Mouse (Mus musculus): ENCODE measurements around the gene Cox6b1.

The Cox6b1 gene

DNA sequence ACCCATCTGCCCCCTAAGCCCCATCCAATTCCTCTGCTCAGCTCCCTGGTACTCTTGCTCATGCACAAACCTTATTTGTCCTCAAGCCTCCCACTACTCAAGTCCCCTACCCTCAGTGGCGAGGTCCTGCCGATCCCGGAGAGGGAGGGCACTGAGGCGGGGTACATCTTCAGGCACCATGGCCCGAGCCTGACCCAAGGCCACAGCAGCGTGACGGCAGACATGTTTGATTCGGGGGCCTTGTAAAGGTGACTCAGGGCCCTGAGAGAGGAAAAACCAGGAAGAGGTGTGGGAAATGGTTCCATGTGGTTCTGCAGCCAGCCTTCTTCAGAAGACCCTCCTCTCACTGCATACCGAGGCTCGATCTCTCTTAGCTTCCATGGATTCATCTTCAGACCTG lies 41.6 kb downstream of the Cox6b1 start:
- DNase-seq = no peak

DNA sequence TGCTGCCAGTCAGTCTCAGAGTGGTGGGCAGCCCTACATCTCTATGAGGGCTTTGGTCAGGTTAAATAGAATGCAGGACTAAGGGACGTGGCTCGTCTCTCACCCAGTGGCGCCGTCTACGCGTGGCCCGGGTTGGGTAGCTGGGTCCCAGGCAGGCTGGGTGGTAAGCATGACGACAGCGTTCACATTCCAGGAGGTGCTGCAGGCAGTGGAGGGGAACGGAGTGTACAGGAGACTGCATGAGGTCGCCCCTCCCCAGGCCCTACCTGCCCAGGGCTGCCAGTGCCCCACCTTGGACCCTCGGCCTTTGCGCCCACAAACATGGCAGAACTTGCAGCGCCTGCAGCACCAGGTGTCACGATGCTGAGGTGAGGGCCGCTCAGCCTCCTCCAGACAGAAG lies 44.4 kb downstream of the Cox6b1 start:
- no peak for DNase-seq

DNA sequence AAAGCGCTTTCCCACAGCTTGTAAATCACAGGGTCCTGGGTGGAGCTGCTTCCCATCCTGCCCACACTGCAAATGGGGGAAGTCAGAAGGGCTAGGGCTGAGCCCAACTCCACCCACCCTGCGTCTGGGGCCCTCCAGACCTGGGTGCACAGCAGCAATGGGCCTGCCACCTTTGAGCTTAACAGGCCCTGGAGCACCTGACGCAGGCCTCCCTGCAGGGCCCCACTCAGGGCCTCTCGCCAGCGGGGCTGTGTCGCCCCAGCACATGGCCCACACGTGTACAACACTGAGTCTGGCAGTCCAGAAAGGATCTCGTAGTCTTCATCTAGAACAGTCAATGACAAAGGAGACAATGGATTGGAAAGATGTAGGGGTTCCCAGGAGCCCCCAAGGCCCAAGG lies 46.0 kb downstream of the Cox6b1 start:
- no peak for DNase-seq

DNA sequence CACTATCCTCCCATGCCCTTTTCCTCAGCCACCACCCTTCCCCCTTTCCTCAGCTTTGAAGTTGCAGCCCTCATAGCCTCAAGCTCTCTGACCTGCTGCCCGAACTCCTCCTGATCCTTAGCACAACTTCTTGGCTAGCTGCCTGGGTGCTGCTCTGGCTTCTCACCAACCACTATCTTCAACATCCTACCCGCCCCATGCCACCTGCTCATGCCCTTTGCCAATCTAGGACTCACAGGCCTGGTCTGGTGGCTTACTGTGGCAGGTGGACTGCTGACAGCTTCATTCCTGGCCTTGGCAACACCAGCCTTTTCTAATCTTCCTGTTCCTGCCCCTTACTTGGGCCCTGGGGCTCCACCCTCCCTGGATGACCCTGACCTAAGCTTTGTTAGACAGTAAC lies 53.0 kb downstream of the Cox6b1 start:
- no peak for DNase-seq

DNA sequence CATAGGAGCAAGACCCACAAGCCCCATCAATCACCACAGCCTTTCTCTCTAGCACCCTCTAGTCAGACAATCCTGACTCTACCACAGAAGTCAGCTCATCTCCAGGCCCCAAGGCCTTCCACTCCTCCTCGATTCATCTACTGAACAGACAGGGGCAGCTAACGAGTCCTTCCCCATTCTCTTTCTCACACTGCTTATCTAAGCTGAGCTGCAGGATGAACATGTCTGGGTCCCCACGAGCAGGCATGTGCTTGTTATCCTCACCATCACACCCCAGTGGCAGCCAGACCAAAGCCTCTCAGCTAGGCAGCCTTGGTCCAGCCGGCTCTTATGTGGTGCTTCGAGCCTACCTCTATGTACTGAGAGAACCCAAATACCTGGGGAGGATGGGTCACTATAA lies 53.6 kb downstream of the Cox6b1 start:
- no peak for DNase-seq

DNA sequence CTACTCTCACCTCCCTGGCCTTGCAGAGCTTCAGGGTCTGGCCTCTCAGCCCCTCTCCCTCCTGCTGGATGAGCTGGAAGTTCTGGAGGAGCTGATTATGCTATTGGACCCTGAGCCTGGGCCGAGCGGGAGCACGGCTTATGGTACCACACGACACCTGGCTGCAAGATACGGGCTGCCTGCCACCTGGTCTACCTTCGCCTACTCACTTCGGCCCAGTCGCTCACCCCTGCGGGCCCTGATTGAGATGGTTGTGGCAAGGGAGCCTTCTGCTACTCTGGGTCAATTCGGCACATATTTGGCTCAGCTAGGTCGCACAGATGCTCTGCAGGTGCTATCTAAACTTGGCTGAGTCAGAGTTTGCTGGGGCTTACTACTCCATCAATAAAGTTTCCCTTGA lies 58.4 kb downstream of the Cox6b1 start:
- no peak for DNase-seq
